Mouse (Mus musculus): Measurements from ENCODE around the gene Neurl1b.

- no peak for TF ChIP-seq UBTF (IDR thresholded peaks at IDR 0.05; ENCODE audit: borderline replicate concordance, insufficient read depth, low read depth, low read length)
- no peak for TF ChIP-seq ETS1 (IDR thresholded peaks at IDR 0.05; ENCODE audit: low read depth, low read length)
- no peak for TF ChIP-seq CTCF (IDR thresholded peaks at IDR 0.05 in 2 of 3, conservative IDR thresholded peaks at IDR 0.05 in 1 of 3; ENCODE audit: control insufficient read depth in 1 of 3, insufficient read depth in 1 of 3, low read depth in 2 of 3, low read length in 3 of 3, poor library complexity in 1 of 3, severe bottlenecking in 1 of 3)
- no peak for TF ChIP-seq POLR2A (IDR thresholded peaks at IDR 0.05; ENCODE audit: control insufficient read depth in 1 of 2, insufficient read depth in 1 of 2, low read depth in 1 of 2, low read length in 2 of 2, poor library complexity in 1 of 2)
- no peak for TF ChIP-seq POLR2AphosphoS2 (IDR thresholded peaks at IDR 0.05; ENCODE audit: low read length)
- TF ChIP-seq MAX (IDR thresholded peaks at IDR 0.05; ENCODE audit: low read length): no peak
- no peak for TF ChIP-seq MAZ (IDR thresholded peaks at IDR 0.05; ENCODE audit: low read depth, low read length)
- no peak for TF ChIP-seq ZC3H11A (IDR thresholded peaks at IDR 0.05; ENCODE audit: low read depth, low read length)
- no peak for TF ChIP-seq JUND (IDR thresholded peaks at IDR 0.05; ENCODE audit: low read depth, low read length)
- TF ChIP-seq ZKSCAN1 (IDR thresholded peaks at IDR 0.05; ENCODE audit: low read depth, low read length): no peak
- no peak for TF ChIP-seq MAFK (IDR thresholded peaks at IDR 0.05; ENCODE audit: borderline replicate concordance, low read depth, low read length)
- TF ChIP-seq NRF1 (IDR thresholded peaks at IDR 0.05; ENCODE audit: insufficient read depth, low read depth, low read length, poor library complexity, severe bottlenecking): no peak
- TF ChIP-seq TAL1 (IDR thresholded peaks at IDR 0.05; ENCODE audit: low read length): no peak
- TF ChIP-seq GATA1 (IDR thresholded peaks at IDR 0.05; ENCODE audit: low read depth, low read length): no peak
These were observed 42.9 kb downstream of the Neurl1b start for GRCm38 (mm10) chr17:26457506-26457905.
